Mouse (Mus musculus) macrophage (primary cell): Measurements from ENCODE around the gene Nt5dc3. TPM values are rescaled to one million over a fixed set of nuclear protein-coding genes. Genes with fewer than 3 reads are reported as not detected.

Source experiments
- H3K27ac ChIP-seq: fragments of 350-480 bp; formaldehyde crosslinking; 2 replicates; pipeline ENCODE4 v1.9.0; 2021
- H3K36me3 ChIP-seq: fragments of 350-480 bp; formaldehyde crosslinking; 2 replicates; pipeline ENCODE4 v1.9.0; 2021; ENCODE audit errors: inconsistent target
- H3K4me3 ChIP-seq: fragments of 350-480 bp; formaldehyde crosslinking; 2 replicates; pipeline ENCODE4 v1.9.0; 2021; ENCODE audit errors: inconsistent target
- H3K79me2 ChIP-seq: fragments of 350-480 bp; formaldehyde crosslinking; 2 replicates; pipeline ENCODE4 v1.9.0; 2021; ENCODE audit errors: inconsistent target
- WGBS: methylation state at CpG from one replicate; pipeline ENCODE4 v1.1.7; 2026; ENCODE audit warnings: inconsistent platforms; ENCODE audit not compliant: missing documents; 5-methylcytosine and 5-hydroxymethylcytosine counted together
- polyA plus RNA-seq: library from polyadenylated mRNA; stranded (reverse); fragments of 250-400 nt; gene quantifications from 3 replicates; pipeline ENCODE4 v1.2.4, GENCODE M21; 2018; ENCODE audit warnings: inconsistent platforms

The Nt5dc3 gene
- polyA plus RNA-seq, 1 experiment from 2014 or later, result 13.6 TPM

DNA sequence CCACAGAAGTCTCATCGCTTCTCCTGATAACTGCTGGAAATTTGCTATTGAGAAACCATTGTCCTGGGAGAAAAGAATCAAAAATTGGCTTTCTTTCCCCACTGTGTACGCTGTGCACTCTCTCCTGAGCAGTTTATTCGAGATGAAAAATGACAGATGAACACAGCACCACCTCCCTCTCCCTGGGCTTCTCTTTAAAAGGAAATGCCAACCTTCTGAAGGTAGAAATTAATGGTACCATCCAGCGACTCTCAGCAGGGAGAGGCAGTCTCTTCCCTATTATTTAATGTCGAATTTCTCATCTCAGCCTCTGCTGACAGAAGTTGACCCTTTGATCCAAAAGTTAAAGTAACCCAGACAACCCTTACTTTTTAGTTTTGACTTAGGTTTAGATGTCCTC lies 9.6 kb upstream of the Nt5dc3 start:
- Histone ChIP-seq H3K79me2 (no peaks in the 10 kb centered on the region), H3K4me3 (no peak overlapping the region), H3K27ac (no peak overlapping the region), H3K36me3 (no peaks in the 10 kb centered on the region)
- WGBS, result 88% methylated on average over 5 of the region's 5 CpGs

DNA sequence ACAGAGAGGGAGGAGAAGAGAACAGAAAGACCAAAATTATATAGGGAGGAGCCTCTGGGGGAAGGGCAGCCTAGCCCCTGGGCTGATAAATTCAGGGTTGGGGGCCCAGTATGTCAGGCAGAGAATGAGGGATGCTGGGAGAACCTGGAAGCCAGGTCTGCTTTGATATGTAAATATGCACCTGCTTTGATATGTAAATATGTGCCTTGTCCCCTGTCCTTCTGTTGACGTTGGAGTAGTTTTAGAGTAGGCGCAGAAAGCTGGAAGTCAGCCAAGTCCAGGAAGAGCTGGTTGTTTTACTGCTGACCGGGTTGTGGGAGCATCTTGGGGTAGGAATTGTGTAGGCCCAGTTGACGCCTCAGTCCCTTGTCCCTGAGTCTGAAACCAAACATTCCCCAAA lies 9.0 kb upstream of the Nt5dc3 start:
- H3K4me3 ChIP-seq, result no peak overlapping the region
- H3K36me3 ChIP-seq, result no peaks in the 10 kb centered on the region
- H3K79me2 ChIP-seq, result no peaks in the 10 kb centered on the region
- WGBS, result 91% methylated on average over 4 of the region's 4 CpGs
- no peak overlapping the region for H3K27ac ChIP-seq

DNA sequence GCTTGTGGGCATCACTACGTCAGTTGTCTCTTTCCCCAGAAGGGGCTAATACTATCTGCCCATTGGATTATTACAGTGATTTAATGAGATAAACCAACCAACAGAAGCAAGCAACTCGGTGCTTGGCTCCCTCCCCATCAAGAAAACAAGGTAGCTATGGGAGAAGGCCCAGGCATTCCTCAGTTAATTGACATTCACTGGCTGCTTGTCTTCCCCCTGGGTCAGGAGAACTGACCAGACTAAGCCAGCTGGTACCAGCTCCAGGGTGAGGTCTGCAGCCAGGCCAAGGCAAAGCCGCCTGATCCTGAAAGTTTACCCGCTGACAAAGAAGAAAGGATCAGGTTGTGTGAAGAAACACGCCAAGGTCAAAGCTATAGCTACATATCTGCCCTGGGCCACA lies 7.1 kb upstream of the Nt5dc3 start:
- no peak overlapping the region for H3K27ac ChIP-seq
- 93% methylated on average over 5 of the region's 5 CpGs for WGBS
- no peaks in the 10 kb centered on the region for H3K79me2 ChIP-seq
- no peak overlapping the region for H3K4me3 ChIP-seq
- H3K36me3 ChIP-seq, result no peaks in the 10 kb centered on the region

DNA sequence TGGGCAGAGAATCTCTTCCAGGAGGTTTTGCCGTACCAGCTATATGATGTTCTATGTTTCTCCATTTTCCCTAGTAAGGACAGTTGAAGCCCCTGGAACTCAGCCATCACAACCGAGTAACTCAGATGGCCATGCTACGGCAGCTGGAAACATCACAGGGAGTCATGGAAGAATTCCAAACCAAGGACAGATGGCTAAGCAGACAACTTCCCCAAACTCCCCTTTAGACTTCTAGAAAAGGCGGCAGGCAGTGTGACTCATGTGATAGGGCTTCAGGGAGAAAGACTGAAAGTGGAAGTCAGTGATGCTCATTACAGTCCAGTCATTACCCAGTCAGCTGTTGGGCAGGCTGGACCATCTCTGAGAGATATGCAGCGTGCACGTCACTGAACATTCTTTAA lies 6.6 kb upstream of the Nt5dc3 start:
- no peak overlapping the region for H3K4me3 ChIP-seq
- 4% methylated on average over 6 of the region's 6 CpGs for WGBS
- no peak overlapping the region for H3K27ac ChIP-seq
- no peaks in the 10 kb centered on the region for H3K79me2 ChIP-seq
- H3K36me3 ChIP-seq, result no peaks in the 10 kb centered on the region

DNA sequence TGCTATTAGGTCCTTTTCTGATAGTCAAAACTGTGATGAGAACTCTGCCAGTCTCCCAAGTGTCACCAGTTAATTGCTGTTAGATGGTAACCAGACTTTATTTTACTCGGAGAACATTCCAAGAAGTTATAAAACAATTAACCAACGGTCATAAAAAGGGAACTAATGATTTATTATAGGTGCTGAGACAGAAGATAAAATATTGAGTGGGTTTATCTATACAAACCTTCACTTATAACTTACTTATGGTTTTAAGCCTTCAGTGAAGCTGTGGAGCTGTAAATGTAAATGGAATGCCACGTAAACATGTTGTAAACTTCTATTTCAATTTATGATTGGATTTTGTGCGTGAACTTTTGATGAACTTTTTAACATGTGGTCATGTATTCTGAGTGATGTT lies 5.4 kb upstream of the Nt5dc3 start:
- Histone ChIP-seq H3K79me2 (no peaks in the 10 kb centered on the region), H3K36me3 (no peaks in the 10 kb centered on the region), H3K27ac (no peak overlapping the region), H3K4me3 (no peak overlapping the region)
- WGBS, result 64% methylated on average over 4 of the region's 4 CpGs

DNA sequence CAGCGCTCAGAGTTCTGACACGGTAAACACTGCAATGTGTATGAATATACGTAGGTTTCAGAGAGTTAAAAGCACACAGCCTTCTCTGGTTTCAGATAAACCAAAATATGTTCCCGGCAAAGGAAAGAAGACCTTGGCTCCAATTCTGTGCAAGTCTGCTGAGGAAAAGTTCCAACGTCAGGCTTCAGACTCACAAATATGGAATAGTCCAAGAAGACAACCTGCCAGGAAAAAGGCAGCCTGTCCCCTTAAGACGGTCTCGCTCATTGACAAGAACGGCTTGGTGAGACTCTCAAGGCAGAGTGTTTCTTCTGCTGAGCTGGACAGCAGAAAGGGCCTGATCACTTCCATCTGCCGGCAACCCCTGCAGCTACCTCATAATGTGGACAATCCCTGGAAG lies 2.5 kb upstream of the Nt5dc3 start:
- H3K36me3 ChIP-seq, result no peaks in the 10 kb centered on the region
- H3K79me2 ChIP-seq, result peaks cover 22% of the 10 kb centered on the region
- 97% methylated on average over 9 of the region's 9 CpGs for WGBS

DNA sequence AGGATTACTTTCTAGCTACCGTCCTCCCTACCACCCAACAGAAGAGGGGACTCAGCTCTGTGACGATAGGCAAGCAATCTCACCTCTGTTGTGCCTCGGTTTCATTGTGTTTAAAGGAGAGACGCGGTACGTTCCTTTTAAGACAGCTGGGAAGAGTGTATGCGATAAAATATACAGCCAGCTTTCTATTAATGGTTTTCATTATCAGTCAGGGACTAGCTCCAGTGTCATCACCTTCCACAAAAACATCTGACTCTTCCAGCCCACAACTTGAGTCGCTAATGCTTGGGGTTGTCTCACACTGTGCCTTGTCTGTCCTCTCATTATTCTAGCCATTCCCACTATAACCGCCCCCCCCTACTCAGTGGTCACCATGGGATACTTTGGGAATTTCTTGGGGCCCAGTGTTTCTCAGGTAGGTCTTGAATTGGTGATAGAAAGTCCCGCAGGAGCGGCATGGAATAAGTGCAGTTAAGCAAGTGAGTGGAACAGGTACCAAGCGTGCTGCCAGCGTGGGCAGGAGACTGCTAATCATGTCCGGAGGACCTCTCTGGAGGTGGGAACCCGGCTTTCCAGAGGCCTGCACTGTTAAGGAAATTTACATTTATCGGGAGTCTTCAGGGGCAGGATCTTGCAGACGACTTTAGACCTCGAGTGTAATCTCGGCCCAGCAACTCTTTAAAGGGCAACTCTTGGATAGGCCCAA lies 1.0 kb upstream of the Nt5dc3 start:
- Histone ChIP-seq H3K79me2 (peaks cover 37% of the 10 kb centered on the region), H3K36me3 (no peaks in the 10 kb centered on the region), H3K4me3 (peak overlapping the region; percentile 44), H3K27ac (peak overlapping the region; percentile 88)
- WGBS, result 59% methylated on average over 19 of the region's 19 CpGs

More for the DNA sequence above, 2.5 kb upstream of the Nt5dc3 start:
- Histone ChIP-seq H3K4me3 (no peak overlapping the region), H3K27ac (no peak overlapping the region)

DNA sequence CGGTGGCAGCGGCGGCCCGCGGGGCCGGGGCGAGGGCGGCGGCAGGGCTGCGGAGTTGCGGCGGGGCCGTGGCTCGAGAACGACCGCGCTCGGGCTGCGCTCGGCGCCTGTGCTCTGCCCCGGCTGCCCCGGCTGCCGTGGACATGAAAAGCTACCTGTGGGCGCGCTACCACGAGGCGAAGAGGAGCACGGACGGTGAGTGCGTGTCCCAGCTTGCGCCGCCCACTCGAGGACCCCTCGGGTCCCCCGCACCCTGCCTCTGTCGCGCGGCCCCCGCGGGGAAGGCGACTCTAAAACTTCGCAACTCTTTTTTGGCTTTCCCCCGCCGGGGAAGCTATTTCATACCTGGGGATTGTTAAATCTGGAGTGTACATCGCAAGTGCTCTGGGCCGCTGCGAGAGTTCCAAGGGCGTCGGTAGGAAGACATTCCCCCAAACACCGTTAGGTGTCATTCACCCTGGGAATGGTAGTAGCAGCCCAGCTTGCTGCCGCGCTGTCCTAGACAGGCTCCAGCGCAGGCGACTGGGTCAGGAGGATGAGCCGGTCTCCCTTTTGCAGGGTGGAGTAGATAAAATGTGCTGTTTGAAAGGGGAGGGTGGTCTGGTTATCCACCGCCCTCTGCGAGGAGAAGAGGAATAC lies 431 bp downstream of the Nt5dc3 start:
- Histone ChIP-seq H3K36me3 (no peaks in the 10 kb centered on the region), H3K4me3 (peak overlapping the region; percentile 84), H3K27ac (peak overlapping the region; percentile 38), H3K79me2 (peaks cover 52% of the 10 kb centered on the region)
- WGBS, result under 1% methylated on average over 57 of the region's 58 CpGs

DNA sequence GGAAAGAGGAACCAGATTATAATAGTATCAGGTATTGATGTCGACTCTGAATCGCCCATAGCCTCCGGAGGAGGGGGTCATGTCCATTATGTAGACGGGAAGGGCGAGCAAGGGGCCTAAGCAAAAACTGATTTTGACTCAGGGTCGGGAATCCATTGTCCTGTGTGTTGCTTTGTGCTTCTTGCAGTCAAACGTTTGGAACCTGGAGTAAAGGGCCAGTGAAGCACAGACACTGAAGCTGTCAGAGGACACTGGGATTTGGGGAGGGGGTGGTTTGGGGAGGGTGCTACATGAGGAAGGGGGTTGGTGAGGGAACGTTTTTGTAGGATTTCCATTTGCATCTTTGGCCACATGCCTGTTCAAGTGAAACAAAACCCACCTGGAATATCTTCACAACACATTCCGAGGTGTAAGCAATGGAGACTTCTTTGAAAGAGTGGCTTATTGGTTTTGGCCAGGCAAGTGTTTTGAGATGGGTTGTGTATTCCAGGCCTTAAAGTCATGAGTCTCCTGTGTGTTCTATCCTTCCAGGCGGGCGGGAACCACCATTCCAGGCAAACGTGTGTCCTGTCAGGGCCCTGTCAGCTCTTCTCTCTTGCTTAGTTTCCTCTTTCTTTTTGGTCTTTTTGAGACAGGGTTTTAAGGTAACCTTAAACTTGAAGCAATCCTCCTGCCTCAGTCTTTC lies 1.2 kb downstream of the Nt5dc3 start:
- 28% methylated on average over 12 of the region's 12 CpGs for WGBS
- H3K27ac ChIP-seq, result peak overlapping the region; percentile 38
- no peaks in the 10 kb centered on the region for H3K36me3 ChIP-seq
- H3K4me3 ChIP-seq, result peak overlapping the region; percentile 84
- peaks cover 59% of the 10 kb centered on the region for H3K79me2 ChIP-seq

DNA sequence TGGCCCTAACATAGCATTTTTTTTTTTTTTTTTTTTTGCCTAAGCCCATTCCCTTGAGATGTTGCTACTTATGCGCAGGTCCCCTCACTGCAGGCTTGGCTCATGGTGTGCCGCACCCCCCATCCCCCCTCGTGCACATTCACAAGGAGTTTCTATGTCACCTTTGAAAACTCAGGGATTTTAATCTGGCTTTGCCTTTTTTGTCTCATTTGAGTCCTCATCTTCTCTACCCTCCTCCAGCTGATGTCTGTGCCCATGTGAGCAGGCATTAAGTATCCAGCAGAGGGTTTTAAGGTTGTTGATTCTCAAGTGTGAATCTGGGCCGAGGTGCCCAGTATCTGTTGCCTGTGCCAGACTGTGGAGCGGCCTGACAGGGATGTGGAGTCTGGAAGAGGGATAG lies 2.8 kb downstream of the Nt5dc3 start:
- Histone ChIP-seq H3K36me3 (no peaks in the 10 kb centered on the region), H3K27ac (no peak overlapping the region), H3K79me2 (peaks cover 76% of the 10 kb centered on the region), H3K4me3 (no peak overlapping the region)
- WGBS, result 95% methylated on average over 5 of the region's 5 CpGs

DNA sequence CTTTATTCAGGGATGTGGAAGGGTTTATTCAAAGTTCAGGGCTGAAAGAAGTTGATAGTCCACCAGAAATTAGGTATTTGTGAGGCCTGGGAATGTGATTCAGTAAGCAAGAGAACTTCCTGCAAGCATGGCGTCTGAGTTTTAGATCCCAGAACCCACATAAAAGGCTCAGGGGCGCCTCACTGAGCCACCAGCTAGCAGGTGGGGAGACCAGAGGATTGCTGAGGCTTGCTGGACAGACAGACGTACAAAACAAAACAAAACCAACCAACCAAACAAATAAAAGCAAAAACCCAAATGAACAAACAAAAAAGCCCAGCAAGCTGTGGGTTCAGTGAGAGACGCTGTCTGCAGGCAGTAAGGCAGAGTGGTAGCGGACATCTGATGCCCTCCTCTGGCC lies 3.9 kb downstream of the Nt5dc3 start:
- H3K4me3 ChIP-seq, result no peak overlapping the region
- 89% methylated on average over 5 of the region's 5 CpGs for WGBS
- H3K27ac ChIP-seq, result no peak overlapping the region

DNA sequence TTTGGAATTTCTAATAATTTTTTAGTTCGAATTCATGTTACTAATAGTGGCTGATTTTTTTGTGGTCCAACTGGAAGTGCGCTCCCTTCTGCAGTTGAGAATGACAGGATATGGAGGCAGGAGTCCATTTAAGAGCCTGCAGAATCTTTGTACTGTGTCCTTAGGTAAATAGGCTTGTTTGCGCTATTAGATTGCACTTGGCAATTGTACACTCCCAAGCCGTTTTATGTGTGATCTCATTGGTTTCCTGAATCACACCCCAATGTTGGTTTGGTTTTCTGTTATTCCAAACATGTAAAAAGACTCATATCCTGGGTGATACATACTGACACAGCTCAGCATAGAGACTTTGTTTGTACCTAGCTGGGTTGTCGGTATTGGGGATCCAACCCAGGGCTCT lies 4.8 kb downstream of the Nt5dc3 start:
- Histone ChIP-seq H3K4me3 (no peak overlapping the region), H3K27ac (no peak overlapping the region), H3K36me3 (no peaks in the 10 kb centered on the region), H3K79me2 (peaks cover 95% of the 10 kb centered on the region)
- WGBS, result 89% methylated on average over 5 of the region's 5 CpGs

More for the DNA sequence above, 3.9 kb downstream of the Nt5dc3 start:
- peaks cover 86% of the 10 kb centered on the region for H3K79me2 ChIP-seq
- H3K36me3 ChIP-seq, result no peaks in the 10 kb centered on the region

DNA sequence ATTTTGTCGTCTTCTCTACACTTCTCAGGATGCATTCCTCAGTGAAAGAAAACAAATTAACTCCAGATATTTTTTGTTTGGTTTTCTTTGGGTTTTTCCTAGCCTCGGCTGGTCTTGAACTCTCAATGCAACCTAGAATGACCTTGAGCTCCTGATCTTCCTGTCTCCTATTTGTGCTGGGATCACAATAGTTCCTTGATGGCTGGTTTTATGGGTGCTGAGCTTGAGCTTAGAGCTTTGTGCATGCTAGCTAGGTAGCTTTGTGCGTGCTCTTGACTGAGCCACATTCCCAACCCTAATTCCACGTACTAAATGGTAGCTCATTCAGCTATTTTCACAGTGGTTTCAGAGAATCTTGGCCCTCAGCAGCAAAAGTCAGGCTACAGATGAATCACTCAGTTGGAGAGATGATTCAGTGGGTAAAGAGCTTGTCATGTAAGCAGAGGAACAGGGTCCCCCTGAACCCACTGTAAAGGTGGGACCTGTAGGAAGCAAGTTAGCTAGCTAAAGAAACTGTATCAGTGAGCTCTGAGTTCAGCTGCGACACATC lies 5.4 kb downstream of the Nt5dc3 start:
- no peak overlapping the region for H3K27ac ChIP-seq
- no peaks in the 10 kb centered on the region for H3K36me3 ChIP-seq
- H3K4me3 ChIP-seq, result no peak overlapping the region
- H3K79me2 ChIP-seq, result peaks cover 100% of the 10 kb centered on the region
- WGBS, result 98% methylated on average over 4 of the region's 5 CpGs

DNA sequence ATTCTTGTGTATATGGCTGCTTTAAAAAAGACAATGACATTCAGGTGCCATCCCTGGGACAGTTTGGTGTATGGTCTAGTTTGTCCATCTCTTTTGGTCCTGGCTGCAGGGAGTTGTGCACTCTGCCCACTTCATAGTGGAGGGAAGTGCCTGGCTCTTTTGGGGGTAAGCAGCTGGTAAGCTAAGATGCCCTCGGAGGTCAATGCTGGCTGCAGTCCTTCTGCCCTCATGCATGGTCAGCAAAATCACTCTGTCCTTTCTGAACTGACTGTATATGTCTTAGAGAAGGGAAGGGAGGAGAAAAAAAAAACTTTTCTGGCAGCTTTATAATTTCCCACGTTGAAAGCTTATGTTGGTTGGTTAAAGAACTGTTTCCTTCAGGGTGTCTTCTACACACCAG lies 6.6 kb downstream of the Nt5dc3 start:
- H3K27ac ChIP-seq, result no peak overlapping the region
- no peak overlapping the region for H3K4me3 ChIP-seq
- H3K36me3 ChIP-seq, result no peaks in the 10 kb centered on the region
- peaks cover 100% of the 10 kb centered on the region for H3K79me2 ChIP-seq
- 69% methylated on average over 2 of the region's 2 CpGs for WGBS

DNA sequence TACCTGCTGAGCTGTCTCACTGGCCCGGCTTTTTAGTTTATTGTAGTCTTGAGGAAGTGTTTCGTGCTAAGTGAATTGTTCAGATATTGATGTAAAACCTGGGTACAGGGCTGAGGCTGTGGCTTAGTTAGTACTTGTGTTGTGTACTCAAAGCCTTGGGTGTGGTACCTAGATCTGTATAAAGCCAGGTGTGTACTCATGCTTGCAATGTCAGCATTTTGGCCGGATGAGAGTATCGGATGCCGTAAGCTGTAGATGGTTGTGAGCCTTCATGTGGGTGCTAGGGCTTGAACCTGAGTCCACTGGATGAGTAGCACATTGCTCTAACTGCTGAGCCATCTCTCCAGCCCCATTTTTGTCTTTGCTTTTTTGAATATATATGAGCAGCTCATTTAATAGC lies 7.3 kb downstream of the Nt5dc3 start:
- H3K27ac ChIP-seq, result no peak overlapping the region
- H3K79me2 ChIP-seq, result peaks cover 100% of the 10 kb centered on the region
- WGBS, result 96% methylated on average over 5 of the region's 5 CpGs
- no peaks in the 10 kb centered on the region for H3K36me3 ChIP-seq
- H3K4me3 ChIP-seq, result no peak overlapping the region
